Mouse (Mus musculus) R1 (cell line): ENCODE measurements at regions not wholly inside any gene's neighbourhood (a gene's known extent, or its start where the extent isn't known, plus 50 kb on each side); places are given as distances from the start of the nearest gene placed in this dataset.

Source experiments
- DNase-seq: peaks from one replicate; pipeline ENCODE4 v3.0.0-alpha.2; 2018; ENCODE audit warnings: low read depth, low spot score

GRCm38 (mm10) chr6:100390258-100390910 is 103.1 kb upstream of the Rybp start:
- peak; percentile 97 for DNase-seq

- DNase-seq, result no peak
Measured at GRCm38 (mm10) chr6:100387042-100387441, 99.8 kb upstream of the Rybp start.

GRCm38 (mm10) chr6:100385640-100386039 is 98.4 kb upstream of the Rybp start:
- peak; percentile 74 for DNase-seq

- DNase-seq, result no peak
Measured at GRCm38 (mm10) chr6:100381046-100381445, 93.8 kb upstream of the Rybp start.

- DNase-seq, result peak; percentile 78
Measured at GRCm38 (mm10) chr6:100380536-100380935, 93.3 kb upstream of the Rybp start.

- DNase-seq, result peak; percentile 54
Measured at GRCm38 (mm10) chr6:100379792-100380191, 92.5 kb upstream of the Rybp start.

GRCm38 (mm10) chr6:100378533-100378874 is 91.2 kb upstream of the Rybp start:
- DNase-seq, result no peak

GRCm38 (mm10) chr6:100377828-100378532 is 90.7 kb upstream of the Rybp start:
- peak; percentile 100 for DNase-seq

GRCm38 (mm10) chr6:100376656-100377055 is 89.4 kb upstream of the Rybp start:
- peak; percentile 84 for DNase-seq

GRCm38 (mm10) chr6:100370828-100371227 is 83.5 kb upstream of the Rybp start:
- no peak for DNase-seq

- no peak for DNase-seq
Measured at GRCm38 (mm10) chr6:100370358-100370757, 83.1 kb upstream of the Rybp start.

- DNase-seq, result no peak
Measured at GRCm38 (mm10) chr6:100366231-100366630, 78.9 kb upstream of the Rybp start.

GRCm38 (mm10) chr6:100365791-100366190 is 78.5 kb upstream of the Rybp start:
- DNase-seq, result no peak

- DNase-seq, result no peak
Measured at GRCm38 (mm10) chr6:100363683-100364082, 76.4 kb upstream of the Rybp start.

GRCm38 (mm10) chr6:100356617-100357399 is 69.5 kb upstream of the Rybp start:
- peak; percentile 15 for DNase-seq

- peak; percentile 79 for DNase-seq
Measured at GRCm38 (mm10) chr6:100355858-100356257, 68.6 kb upstream of the Rybp start.

- no peak for DNase-seq
Measured at GRCm38 (mm10) chr6:100347481-100347880, 60.2 kb upstream of the Rybp start.

GRCm38 (mm10) chr6:100345073-100345472 is 57.8 kb upstream of the Rybp start:
- DNase-seq, result no peak

GRCm38 (mm10) chr6:100341305-100342290 is 54.3 kb upstream of the Rybp start:
- DNase-seq, result peak; percentile 62

GRCm38 (mm10) chr6:100338291-100338690 is 51.0 kb upstream of the Rybp start:
- DNase-seq, result no peak
